ENCODE assay signal across 8 mouse cellular contexts in genomic region chr4:62501534-62501933, GRCm38 (mm10). TPM values are rescaled to one million over a fixed set of nuclear protein-coding genes. Genes with fewer than 3 reads are reported as not detected.
A peak's percentile ranks its signal among the peaks of the same experiment; 100 is the strongest.
DNase-seq lines count a peak whose midpoint lies in the region; ATAC-seq lines count a peak whose summit lies in the region.

No protein-coding gene starts in this region.

- no peaks in the 10 kb centered on the region for H3K9me3 ChIP-seq in forebrain, embryonic 12.5 days
- H3K9me3 ChIP-seq in liver, embryonic 11.5 days (ENCODE audit: control insufficient read depth, low read length), result no peaks in the 10 kb centered on the region

- peak; percentile 30 for ATAC-seq in forebrain, embryonic 12.5 days (ENCODE audit: low FRiP score)
- ATAC-seq in liver, embryonic 11.5 days (replicated peaks; ENCODE audit: low FRiP score), result no peak

- peak overlapping the region; percentile 71 for H3K9ac ChIP-seq in forebrain, embryonic 12.5 days
- H3K9ac ChIP-seq in liver, embryonic 11.5 days (ENCODE audit: low read depth, low read length), result peak overlapping the region; percentile 70

- no peak overlapping the region for H3K27ac ChIP-seq in forebrain, embryonic 12.5 days
- no peak overlapping the region for H3K27ac ChIP-seq in liver, embryonic 11.5 days (ENCODE audit: low read depth, low read length)

- peak overlapping the region; percentile 74 for H3K4me3 ChIP-seq in forebrain, embryonic 12.5 days (replicated peaks)
- peak overlapping the region; percentile 76 for H3K4me3 ChIP-seq in liver, embryonic 11.5 days (ENCODE audit: low read depth, low read length)

- H3K36me3 ChIP-seq in forebrain, embryonic 12.5 days (replicated peaks), result peaks cover 17% of the 10 kb centered on the region
- 0 out of 2 replicates have a peak, but pooled peaks cover 6% of the 10 kb centered on the region for H3K36me3 ChIP-seq in liver, embryonic 11.5 days (ENCODE audit: control insufficient read depth, insufficient read depth, low read length)

- peaks cover 8% of the 10 kb centered on the region for H3K4me1 ChIP-seq in forebrain, embryonic 12.5 days
- H3K4me1 ChIP-seq in liver, embryonic 11.5 days (replicated peaks; ENCODE audit: control insufficient read depth, insufficient read depth, low read length), result peaks cover 9% of the 10 kb centered on the region

- 3% methylated on average over 7 of the region's 7 CpGs for WGBS in forebrain, embryonic 12.5 days
- 6% methylated on average over 7 of the region's 7 CpGs for WGBS in liver, embryonic 11.5 days

- H3K4me2 ChIP-seq in forebrain, embryonic 12.5 days, result peak overlapping the region; percentile 72
- peak overlapping the region; percentile 66 for H3K4me2 ChIP-seq in liver, embryonic 11.5 days

- no peaks in the 10 kb centered on the region for H3K27me3 ChIP-seq in forebrain, embryonic 12.5 days
- H3K27me3 ChIP-seq in liver, embryonic 11.5 days (replicated peaks; ENCODE audit: control insufficient read depth, insufficient read depth, low read length), result no peaks in the 10 kb centered on the region

- peak; percentile 49 for DNase-seq in cerebellum, adult 9-10 months
- no peak for DNase-seq in cerebellum, adult 8-10 months
- DNase-seq in 3T3-L1 (ENCODE audit: low read depth, low spot score), result peak; percentile 43
- DNase-seq in liver, embryonic 11.5 days (ENCODE audit: low spot score), result no peak
- DNase-seq in retina, embryonic 14.5 days (ENCODE audit: low spot score), result no peak
- DNase-seq in right cerebral cortex, postnatal 14 days, result no peak
- DNase-seq in testis, postnatal 10 days (ENCODE audit: low spot score), result no peak

RNA-seq across cellular contexts. Expression of gene Hdhd3, which starts 1.7 kb away (rescaled TPM):
- polyA plus RNA-seq in forebrain, embryonic 12.5 days (2016; fragmentation: Nextera tagmentation; extraction: Ambion mirVana), result 7.7 and 9.5 TPM in 2 replicates
- 10.1 and 10.9 TPM in 2 replicates for polyA plus RNA-seq in liver, embryonic 11.5 days (2014; fragmentation: Nextera tagmentation; extraction: Ambion mirVana)

RNA-seq across cellular contexts. Expression of gene Alad, which starts 18.2 kb away (rescaled TPM):
- polyA plus RNA-seq in forebrain, embryonic 12.5 days (2016; fragmentation: Nextera tagmentation; extraction: Ambion mirVana), result 67.5 and 74.1 TPM in 2 replicates
- 468 and 489 TPM in 2 replicates for polyA plus RNA-seq in liver, embryonic 11.5 days (2014; fragmentation: Nextera tagmentation; extraction: Ambion mirVana)

RNA-seq across cellular contexts. Expression of gene Bspry, which starts 21.7 kb away (rescaled TPM):
- polyA plus RNA-seq in forebrain, embryonic 12.5 days (2016; fragmentation: Nextera tagmentation; extraction: Ambion mirVana), result 0.92 and 1.3 TPM in 2 replicates
- 0.48 and 0.99 TPM in 2 replicates for polyA plus RNA-seq in liver, embryonic 11.5 days (2014; fragmentation: Nextera tagmentation; extraction: Ambion mirVana)

RNA-seq across cellular contexts. Expression of gene Pole3, which starts 23.3 kb away (rescaled TPM):
- polyA plus RNA-seq in forebrain, embryonic 12.5 days (2016; fragmentation: Nextera tagmentation; extraction: Ambion mirVana), result 113 and 115 TPM in 2 replicates
- polyA plus RNA-seq in liver, embryonic 11.5 days (2014; fragmentation: Nextera tagmentation; extraction: Ambion mirVana), result 102 and 106 TPM in 2 replicates

RNA-seq across cellular contexts. Expression of gene 4933430I17Rik, which starts 23.6 kb away (rescaled TPM):
- 1.4 TPM in 2 replicates for polyA plus RNA-seq in forebrain, embryonic 12.5 days (2016; fragmentation: Nextera tagmentation; extraction: Ambion mirVana)
- polyA plus RNA-seq in liver, embryonic 11.5 days (2014; fragmentation: Nextera tagmentation; extraction: Ambion mirVana), result 0.36 and 0.49 TPM in 2 replicates

Comparison
In these comparisons a context has a peak if more than half of its experiments do, and no peak if none do; other contexts are left out.
1. DNase-seq: peak in cerebellum, adult 9-10 months (single experiment) and 3T3-L1 (single experiment); none in cerebellum, adult 8-10 months (single experiment), liver, embryonic 11.5 days (single experiment), retina, embryonic 14.5 days (single experiment), right cerebral cortex, postnatal 14 days (single experiment) and testis, postnatal 10 days (single experiment).